7 mouse cellular contexts compared by ENCODE assay signal in genomic region chr16:97006041-97006853, GRCm38 (mm10).
DNase-seq lines count a peak whose midpoint lies in the region; ATAC-seq and TF ChIP-seq lines count a peak whose summit lies in the region.

No protein-coding gene starts in this region.

- H3K27me3 ChIP-seq in stomach, embryonic 15.5 days (replicated peaks) = no peaks in the 10 kb centered on the region
- no peaks in the 10 kb centered on the region for H3K27me3 ChIP-seq in stomach, postnatal 0 days (ENCODE audit: control insufficient read depth, insufficient read depth, low read length)
- H3K27me3 ChIP-seq in hindbrain, embryonic 10.5 days (ENCODE audit: insufficient read depth, poor library complexity, severe bottlenecking) = no peaks in the 10 kb centered on the region

- no peaks in the 10 kb centered on the region for H3K9me3 ChIP-seq in stomach, embryonic 15.5 days
- no peaks in the 10 kb centered on the region for H3K9me3 ChIP-seq in stomach, postnatal 0 days (ENCODE audit: control insufficient read depth, low read length)
- no peaks in the 10 kb centered on the region for H3K9me3 ChIP-seq in hindbrain, embryonic 10.5 days

- TF ChIP-seq CTCF in stomach, postnatal 0 days (IDR thresholded peaks at IDR 0.05; ENCODE audit: low read depth) = no peak

- no peak for DNase-seq in stomach, postnatal 0 days (ENCODE audit: low spot score)
- no peak for DNase-seq in hindbrain, embryonic 10.5 days (ENCODE audit: low spot score)
- no peak for DNase-seq in frontal cortex, postnatal 25 days (ENCODE audit: low spot score in 2 of 2)
- no peak for DNase-seq in lung, postnatal 25 days (ENCODE audit: low spot score)
- DNase-seq in left cerebral cortex, postnatal 10 days (ENCODE audit: extremely low spot score in 1 of 2, low spot score in 2 of 2) = no peak

- H3K4me3 ChIP-seq in stomach, embryonic 15.5 days (replicated peaks) = no peak overlapping the region
- H3K4me3 ChIP-seq in stomach, postnatal 0 days (ENCODE audit: low read depth, low read length) = no peak overlapping the region
- H3K4me3 ChIP-seq in hindbrain, embryonic 10.5 days = no peak overlapping the region

- no peak overlapping the region for H3K4me2 ChIP-seq in stomach, embryonic 15.5 days
- no peak overlapping the region for H3K4me2 ChIP-seq in stomach, postnatal 0 days (replicated peaks; ENCODE audit: low read depth)

- no peaks in the 10 kb centered on the region for H3K36me3 ChIP-seq in stomach, embryonic 15.5 days
- no peaks in the 10 kb centered on the region for H3K36me3 ChIP-seq in stomach, postnatal 0 days (ENCODE audit: control insufficient read depth, insufficient read depth, low read length)
- H3K36me3 ChIP-seq in hindbrain, embryonic 10.5 days = no peaks in the 10 kb centered on the region

- WGBS in stomach, embryonic 15.5 days = 56% methylated on average over 9 of the region's 9 CpGs
- 52% methylated on average over 9 of the region's 9 CpGs for WGBS in stomach, postnatal 0 days
- 72% methylated on average over 9 of the region's 9 CpGs for WGBS in hindbrain, embryonic 10.5 days

- no peak overlapping the region for H3K9ac ChIP-seq in stomach, embryonic 15.5 days
- H3K9ac ChIP-seq in stomach, postnatal 0 days (ENCODE audit: low read length) = no peak overlapping the region

- intact Hi-C loops in left cerebral cortex, postnatal 10 days (cut with DNase I) = no loop called here

- ATAC-seq in stomach, embryonic 15.5 days (ENCODE audit: insufficient read depth, low FRiP score, low read depth) = peak; percentile 90; the same call in 1 of the 2 replicates
- ATAC-seq in stomach, postnatal 0 days (ENCODE audit: low FRiP score, low TSS enrichment) = no peak
- ATAC-seq in megakaryocyte, adult 5-6 weeks (ENCODE audit: poor library complexity, severe bottlenecking) = peak; percentile 31; the same call in 1 of the 2 replicates

- no peak overlapping the region; the same call in 1 of the 2 replicates for H3K27ac ChIP-seq in stomach, embryonic 15.5 days
- H3K27ac ChIP-seq in stomach, postnatal 0 days (replicated peaks) = no peak overlapping the region
- H3K27ac ChIP-seq in hindbrain, embryonic 10.5 days = peak overlapping the region; percentile 70; the same call in 1 of the 2 replicates

- no peaks in the 10 kb centered on the region for H3K4me1 ChIP-seq in stomach, embryonic 15.5 days
- no peaks in the 10 kb centered on the region for H3K4me1 ChIP-seq in stomach, postnatal 0 days (replicated peaks; ENCODE audit: control insufficient read depth, insufficient read depth)
- H3K4me1 ChIP-seq in hindbrain, embryonic 10.5 days (replicated peaks) = peaks cover 17% of the 10 kb centered on the region

- TF ChIP-seq EP300 in stomach, postnatal 0 days (optimal IDR thresholded peaks at IDR 0.05) = no peak
